Mouse (Mus musculus): ENCODE data around the gene Prss27.
"Not testable (repeated sequence)": the region's sequence is repeated elsewhere in the genome, so short reads cannot be mapped to it uniquely, and the experiment has no call there.

Gene Prss27

DNA sequence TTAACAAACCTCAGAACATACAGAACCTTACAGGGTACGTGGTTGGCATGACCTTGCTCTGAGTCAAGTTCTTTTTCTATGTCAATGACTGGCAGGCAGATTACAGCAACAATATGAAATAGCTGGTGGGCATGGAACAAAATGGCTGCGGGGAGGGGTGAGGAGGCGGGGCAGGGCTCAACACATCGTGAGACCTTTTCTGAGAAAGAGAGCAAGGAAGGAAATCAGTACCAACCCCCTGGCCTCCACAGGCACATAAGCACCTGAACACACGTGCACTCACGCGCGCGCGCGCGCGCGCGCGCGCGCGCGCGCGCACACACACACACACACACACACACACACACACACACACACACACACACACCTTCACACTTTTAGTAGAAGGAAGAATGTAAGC, 7.4 kb upstream of the Prss27 start:
- no peak for DNase-seq (ENCODE audit: low spot score in 2 of 2)

DNA sequence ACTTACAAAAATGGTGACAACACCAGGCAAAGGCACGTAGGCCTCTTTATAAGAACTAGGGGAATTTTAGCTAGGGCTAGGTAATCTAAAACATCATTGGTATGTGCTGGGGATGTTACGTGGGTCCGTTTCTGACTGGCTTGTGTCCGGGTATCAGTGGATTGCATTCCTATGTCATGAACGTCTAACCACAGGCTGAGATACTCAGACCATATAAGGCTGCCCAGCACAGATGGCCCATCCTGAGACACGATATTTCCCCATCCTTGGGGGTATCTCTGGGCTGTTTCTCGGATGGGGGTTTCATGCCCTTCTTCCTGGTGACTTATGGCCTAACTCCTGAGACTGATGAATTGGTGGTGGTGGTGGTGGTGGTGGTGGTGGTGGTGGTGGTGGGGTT, 2.9 kb upstream of the Prss27 start:
- no peak for DNase-seq (ENCODE audit: low spot score in 2 of 2)

DNA sequence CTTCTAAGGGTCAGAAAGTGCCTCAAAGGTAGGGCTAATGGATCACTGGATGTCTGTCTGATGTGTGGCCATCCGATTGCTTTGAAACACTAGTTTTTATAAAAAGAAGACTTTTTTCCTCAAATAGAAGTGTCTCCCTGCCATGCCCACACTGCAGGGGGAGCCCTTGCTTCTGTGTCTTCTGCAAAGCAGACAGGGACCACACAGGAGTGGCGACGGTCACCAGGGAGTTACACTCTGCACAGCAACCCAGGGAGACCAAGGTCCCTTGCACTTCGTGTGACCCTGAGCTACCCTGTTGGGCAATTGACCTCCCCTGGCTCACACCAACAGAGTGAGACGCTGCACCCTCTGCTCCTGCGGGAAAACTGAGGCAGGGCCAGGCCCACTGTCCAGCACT, 990 bp upstream of the Prss27 start:
- DNase-seq (ENCODE audit: low spot score in 2 of 2), result no peak

DNA sequence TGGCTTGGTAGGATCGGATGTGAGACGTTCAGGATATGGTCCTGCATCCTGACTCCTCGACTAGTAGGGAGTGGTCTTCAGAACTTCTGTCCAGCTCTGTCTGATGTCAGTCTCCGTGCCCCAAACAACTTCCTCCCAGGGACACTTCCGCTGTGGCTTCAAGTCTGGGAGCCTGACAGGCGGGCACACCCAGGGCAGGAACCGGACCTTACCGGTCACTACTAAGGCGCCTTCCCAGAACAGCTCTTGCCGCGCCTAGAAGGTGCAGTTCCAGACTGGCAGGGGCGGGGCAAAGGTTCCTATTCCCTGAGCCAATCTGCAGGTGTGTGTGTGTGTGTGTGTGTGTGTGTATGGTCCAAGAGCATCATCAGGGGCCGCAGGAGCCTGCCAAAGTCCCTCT, 584 bp upstream of the Prss27 start:
- DNase-seq (ENCODE audit: low spot score in 2 of 2), result no peak

DNA sequence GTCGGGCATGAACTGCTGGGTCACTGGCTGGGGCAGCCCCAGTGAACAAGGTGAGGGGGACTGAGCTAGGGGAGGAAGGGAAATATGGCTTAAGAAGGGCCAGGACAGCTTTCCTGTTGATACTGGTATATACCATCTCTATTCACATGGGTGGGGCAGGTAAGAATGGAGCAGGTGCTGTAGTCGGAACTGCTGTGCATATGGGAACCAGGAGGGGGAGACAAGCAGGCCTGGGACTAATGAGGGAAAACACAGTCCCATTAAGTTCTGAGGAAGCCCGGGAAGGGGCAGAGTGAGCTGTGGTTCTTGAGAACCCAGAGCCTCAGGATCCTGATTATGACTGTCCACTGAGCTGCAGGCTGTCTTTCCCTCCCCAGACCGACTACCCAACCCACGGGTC, 6.5 kb downstream of the Prss27 start:
- no peak for DNase-seq (ENCODE audit: low spot score in 2 of 2)

DNA sequence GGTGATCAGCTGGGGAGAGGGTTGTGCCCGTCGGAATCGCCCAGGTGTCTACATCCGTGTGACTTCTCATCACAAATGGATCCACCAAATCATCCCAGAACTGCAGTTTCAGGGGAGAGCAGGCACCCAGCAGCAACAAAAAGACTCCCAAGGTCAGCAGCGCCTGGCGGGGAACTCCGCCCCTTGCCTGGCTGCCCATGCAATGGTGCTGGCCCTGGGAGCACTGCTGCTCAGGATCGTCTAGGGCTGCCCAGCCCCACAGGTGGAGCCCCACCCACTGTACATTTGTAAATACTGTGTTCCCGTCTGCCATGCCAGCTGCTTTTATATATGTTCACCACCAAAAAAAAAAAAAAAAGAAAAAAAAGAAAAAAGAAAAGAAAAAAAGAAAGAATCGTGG, 7.7 kb downstream of the Prss27 start:
- no peak for DNase-seq (ENCODE audit: low spot score in 2 of 2)

DNA sequence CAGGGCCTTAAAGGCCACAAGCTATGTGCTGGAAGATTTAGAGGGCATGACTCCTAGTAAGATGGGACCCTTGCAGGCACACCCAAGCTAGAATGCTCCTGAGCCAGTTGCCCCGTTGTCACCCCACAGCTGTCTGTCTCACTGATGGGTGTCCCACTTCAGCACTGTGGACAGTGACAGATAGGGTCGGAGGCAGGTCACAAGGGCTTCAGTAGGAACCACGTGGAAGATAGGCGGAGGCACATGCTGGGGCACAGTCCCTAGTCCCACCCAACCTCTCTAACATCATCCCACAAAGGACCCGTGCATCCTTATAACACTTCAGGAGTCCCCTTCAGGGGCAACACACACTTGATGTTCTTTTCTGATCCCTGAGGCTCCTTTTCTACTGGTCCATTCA, 8.1 kb downstream of the Prss27 start:
- no peak for DNase-seq (ENCODE audit: low spot score in 2 of 2)

DNA sequence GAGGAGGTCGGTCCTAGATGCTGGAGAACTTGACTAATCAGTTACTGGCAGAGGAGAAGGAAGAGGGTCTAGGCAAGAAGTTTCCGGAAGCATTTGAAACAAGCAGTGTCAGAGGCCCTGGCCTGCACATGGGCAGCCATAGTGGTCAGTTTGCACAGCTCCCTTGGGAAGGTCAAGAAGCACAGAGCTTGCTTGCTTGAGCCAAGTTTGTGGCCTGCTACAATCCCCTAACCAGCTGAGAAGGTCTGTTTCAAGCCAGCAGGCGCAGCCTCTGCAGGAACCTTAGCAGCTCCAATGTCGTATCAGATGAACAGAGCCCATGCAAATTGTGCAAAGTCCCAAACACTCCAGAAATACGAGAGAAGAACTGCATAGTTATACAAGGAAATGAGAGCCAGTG, 10.1 kb downstream of the Prss27 start:
- DNase-seq (ENCODE audit: low spot score in 2 of 2), result no peak

DNA sequence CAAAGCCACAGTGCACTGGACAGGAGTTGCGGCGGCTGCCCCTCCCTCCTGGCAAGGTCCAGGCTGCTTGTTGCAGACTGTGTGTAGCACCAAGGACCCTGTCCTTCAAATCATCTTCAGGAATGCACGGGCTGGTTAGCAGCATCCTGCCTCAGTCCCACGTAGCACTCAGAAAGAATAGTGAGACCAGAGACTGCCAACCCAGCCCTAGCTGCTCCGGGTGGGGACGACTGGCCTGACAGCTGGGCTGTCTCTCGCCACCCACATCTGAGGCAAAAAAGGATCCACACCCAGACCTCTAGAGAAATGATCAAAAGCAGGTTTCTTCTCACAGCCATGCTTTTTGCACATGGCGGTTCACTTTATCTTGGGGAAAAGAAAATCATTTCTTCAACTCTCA, 11.1 kb downstream of the Prss27 start:
- no peak for DNase-seq (ENCODE audit: low spot score in 2 of 2)

DNA sequence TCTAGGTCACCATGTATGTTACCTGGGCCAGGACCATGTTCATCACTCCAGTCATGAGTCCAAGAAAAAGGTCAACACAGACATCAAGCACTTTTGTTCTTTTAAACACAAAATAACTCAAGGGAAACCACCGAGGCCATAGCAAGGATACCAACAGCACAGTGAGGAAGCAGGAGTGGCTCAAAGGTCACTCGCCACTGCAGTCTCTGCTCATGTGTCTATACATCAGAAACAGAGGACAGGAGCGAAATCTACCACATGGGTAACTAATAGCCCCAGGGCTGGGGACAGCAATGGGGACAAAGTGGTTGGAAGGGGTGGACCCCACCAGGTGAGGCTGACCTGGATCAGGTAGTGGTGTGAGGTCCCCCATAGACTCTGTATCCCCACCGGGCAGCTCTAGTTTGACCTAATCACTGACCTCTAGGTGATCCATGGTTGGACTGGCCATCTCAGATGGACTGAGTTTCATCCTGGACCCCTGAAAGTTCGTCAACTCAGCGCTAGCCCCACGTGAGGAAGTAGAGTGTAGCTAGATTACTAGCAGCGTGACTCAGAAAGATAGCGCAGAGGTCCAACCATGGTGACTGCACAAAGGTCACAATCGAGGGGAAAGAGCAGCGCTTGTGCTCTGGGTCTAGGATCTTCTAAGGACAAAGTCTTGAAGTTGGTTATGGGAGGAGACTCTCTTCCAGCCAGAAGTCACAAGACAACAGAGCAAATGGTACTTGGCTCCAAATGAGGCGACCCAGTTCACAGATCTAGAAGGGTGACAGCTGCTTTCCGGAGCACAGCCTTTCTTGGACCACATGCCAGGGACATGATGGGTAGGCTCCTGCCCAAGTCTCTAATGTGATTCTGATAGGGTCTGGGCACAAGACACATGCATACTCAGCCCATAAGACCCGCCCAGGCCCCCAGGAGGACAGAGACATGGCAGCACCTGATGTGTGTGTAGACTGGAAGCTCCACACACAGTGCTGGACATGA, 19.0 kb downstream of the Prss27 start:
- DNase-seq (ENCODE audit: low spot score in 2 of 2), result no peak

DNA sequence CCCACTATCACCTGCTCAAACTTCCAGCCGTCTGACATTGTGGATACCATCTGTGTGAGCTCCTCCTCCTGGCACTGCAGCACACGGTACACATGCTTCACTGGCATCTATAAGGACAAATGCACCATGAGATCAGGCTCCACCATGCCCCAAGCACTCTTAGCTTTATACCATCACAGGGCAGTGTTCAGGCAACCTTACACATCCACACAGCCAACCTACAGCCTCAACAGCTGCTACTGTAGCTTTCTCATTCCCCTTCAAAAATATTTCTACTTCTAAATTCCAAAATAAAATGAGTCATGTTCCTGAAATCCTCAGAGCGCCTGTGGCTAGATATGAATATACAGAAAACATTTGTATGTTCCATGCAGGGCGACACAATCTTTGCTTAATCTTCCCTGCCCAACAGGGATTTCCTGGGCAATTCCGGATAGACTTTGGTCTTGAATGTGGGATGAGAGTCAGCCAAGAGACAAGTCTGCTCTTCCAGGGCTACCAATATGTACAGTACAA, 19.8 kb downstream of the Prss27 start:
- DNase-seq (ENCODE audit: low spot score in 2 of 2), result no peak

DNA sequence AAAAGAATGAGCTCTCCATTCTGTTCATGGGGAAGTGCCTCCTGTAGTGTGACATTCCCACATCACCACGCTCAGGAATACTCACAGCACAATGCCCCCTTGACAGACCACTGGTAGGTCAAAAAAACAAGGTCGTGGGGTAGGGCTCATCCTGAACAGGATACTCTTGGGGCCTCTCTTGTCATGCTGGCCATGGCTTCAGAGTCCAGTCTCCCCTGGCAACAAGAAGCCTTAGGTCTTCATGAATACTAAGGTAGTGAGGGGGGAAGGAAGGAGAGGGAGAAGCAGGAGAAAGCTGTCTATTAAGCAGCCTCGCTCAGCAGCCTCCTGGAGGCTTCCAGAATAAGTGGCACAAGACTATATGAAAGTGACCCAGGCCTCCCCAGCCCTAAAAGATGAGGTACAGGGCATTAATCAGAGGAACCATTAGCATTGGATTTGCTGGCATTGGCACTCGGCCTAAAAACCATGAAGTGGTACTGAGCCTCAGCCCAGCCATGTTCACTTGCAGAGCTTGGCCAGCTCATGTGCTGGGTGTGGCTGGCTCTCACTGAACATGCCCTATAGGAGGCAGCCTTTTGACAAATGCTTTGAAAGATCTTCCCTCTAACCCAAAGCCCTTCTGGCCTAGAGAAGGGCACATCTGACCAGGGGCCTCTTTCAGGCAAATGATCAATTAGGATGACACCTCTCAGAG, 24.7 kb downstream of the Prss27 start:
- no peak for DNase-seq (ENCODE audit: low spot score in 2 of 2)

DNA sequence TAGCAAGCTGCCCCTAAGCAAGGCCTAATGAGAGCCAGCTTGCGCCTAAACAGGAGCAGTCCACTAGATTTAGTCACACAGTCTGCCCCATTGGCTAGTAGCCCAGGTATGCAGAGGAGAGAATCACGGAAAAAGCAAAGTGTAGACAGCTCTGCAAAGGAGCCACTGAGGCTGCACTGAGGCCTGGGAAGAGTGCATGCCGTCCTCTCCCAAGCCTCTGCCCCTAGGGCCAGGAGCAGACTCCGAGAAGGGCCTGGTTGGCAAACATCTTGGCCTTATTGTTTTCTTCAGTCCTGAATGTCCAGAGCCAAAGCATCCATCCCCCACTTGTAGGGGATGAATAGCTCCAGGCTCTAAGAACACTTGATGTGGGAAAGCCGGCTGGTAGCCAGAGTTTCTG, 30.3 kb downstream of the Prss27 start:
- peak; percentile 45 to 55 for DNase-seq (ENCODE audit: low spot score in 2 of 2)

DNA sequence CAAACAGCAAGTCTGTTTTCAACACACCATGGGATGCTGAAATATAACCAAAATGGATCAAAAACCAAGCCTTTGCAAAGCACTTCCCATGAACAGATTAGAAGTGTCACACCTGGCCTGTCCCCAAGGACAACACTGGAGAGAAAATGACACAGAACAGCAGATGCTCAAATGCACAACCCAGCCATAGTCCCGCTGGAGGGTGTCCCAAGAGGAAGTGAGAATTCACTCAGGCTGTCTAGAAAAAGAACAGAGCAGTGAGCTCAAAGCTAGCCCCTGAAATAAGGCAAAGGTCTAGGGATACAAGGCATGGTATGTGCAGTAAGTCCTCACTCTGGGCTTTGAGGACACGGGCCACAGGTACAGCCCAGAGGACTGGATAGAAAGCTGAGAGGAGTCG, 31.6 kb downstream of the Prss27 start:
- no peak for DNase-seq (ENCODE audit: low spot score in 2 of 2)

DNA sequence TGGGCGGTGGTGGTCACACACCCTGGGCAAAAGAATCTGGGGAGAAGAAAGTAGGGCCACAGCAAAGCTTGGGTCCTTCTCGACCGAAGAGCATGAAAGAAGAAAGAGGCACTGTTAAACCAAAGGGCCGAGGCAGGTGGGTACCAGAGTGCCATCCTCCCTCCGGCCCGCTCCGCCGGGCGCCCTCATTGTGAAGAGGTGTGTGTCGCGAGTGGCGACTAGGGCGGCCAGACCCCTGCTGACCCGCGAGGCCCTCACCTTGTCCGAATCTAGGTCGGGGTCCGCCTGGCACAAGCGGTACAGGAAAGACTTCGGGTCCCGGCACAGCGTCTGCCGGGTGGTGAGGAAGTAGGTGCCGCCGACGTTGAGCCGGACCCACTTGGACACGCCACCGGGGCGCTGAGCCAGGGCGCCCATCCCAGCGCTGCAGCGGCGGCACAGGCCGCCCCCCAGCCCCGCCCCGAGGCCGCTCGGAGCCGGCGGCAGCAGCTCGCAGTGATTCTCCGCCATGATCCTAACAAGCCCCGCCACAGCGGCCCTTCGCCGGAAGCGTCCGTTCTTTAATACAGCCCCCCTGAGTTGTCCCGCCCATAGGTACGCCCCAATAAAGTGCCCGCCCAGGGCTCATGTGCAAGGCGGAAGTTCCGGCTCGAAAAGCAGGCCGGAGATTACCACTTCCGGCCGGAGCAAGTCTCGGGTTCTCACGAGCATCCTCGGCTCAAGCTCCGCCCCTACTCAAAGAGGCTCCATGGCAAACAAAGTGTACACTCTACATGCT, 35.2 kb downstream of the Prss27 start, which contains the start of gene Kctd5:
TSS of gene Kctd5 (minus strand) at position 567 of the 778 bp plus-strand sequence.
- peak; percentile 90 to 95 for DNase-seq (ENCODE audit: low spot score in 2 of 2)

DNA sequence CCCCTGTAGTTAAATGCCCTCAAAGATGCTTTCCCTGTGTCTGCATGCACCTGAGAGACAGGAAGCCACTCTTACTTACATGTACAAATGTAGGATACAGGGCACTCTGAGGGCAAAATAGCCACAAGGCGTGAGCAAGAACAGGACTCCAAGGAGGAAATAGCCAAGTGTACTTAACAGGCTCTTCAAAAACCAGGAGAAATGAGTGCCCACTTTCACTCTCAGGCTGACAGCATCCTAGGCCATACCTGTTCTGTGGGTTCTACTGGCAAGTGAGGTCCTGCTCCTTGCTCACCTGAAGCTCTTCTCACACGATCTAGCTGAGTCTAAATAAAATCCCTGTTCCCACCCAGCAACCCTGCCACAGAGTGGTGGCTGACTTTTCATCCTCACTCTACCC, 39.2 kb downstream of the Prss27 start:
- no peak for DNase-seq (ENCODE audit: low spot score in 2 of 2)

DNA sequence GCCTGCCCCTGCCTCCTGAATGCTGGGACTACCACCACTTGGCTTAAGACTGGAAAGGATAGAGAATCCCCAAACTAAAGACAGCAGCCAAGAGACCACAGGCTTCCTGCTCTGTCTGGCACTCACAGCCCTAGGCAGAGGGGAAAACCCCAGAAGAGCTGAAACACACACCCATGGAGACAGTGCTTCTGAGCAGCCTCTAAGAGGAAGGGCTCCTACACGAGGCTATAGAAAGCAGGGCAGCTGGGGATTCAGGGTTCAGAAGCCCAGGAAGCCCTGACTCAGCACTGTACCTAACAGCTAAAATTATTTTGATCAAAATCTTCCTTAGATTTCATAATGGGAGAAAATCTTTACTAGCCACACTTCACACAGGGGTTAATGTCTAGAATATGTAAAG, 46.6 kb downstream of the Prss27 start:
- DNase-seq (ENCODE audit: low spot score in 2 of 2), result no peak

DNA sequence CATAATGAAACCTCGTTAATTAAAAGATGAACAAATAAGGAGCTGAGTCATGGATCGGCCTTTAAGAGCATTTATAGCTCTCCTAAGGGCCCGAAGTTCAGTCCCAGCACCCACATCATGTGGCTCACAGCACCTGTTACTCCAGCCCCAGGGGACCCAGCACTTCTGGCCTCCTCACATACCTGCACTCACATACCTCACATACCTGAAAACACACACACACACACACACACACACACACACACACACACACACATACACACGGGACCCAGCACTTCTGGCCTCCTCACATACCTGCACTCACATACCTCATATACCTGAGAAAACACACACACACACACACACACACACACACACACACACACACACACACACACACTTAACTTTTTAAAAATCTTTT, 48.5 kb downstream of the Prss27 start:
- not testable (repeated sequence) for DNase-seq (ENCODE audit: low spot score in 2 of 2)

DNA sequence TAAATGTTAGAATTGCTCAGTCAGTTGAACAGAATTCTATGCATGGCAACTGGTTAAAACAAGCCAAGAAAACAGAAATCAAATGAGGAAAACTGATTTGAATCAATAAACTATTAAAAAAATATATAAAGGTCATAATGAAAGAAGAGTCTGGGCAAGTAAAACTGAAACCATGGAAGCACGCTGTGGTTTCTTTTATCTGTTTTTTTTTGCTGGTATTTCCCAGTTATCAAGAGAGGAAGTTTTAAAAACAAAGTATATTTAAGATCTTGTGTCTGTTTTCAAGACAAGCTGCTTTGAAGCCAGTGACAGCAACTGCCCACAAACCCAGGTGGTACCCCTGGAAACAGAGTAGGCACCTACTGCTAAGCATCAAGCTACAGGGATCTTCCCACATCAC, 52.6 kb downstream of the Prss27 start:
- DNase-seq (ENCODE audit: low spot score in 2 of 2), result no peak

Data from frontal cortex, postnatal 10 days (tissue).